Mouse (Mus musculus): ENCODE measurements around the gene Ndufv2. TPM values are rescaled to one million over a fixed set of nuclear protein-coding genes. Genes with fewer than 3 reads are reported as not detected.

Ndufv2 gene
- polyA plus RNA-seq, 1 experiment = 134 TPM

GRCm38 (mm10) chr17:66108198-66108597 lies 6.8 kb upstream of the Ndufv2 start:
- TF ChIP-seq MYOG (IDR thresholded peaks at IDR 0.05; ENCODE audit: control insufficient read depth, extremely low read depth, insufficient read length) = no peak
- no peak for TF ChIP-seq MYOD1 (IDR thresholded peaks at IDR 0.05; ENCODE audit: control insufficient read depth, insufficient read length, low read depth)
- no peak for TF ChIP-seq USF1 (IDR thresholded peaks at IDR 0.05; ENCODE audit: low read depth)
- no peak for TF ChIP-seq FOSL1 (IDR thresholded peaks at IDR 0.05; ENCODE audit: insufficient read depth, low read length, poor library complexity, severe bottlenecking)
- TF ChIP-seq MAX (IDR thresholded peaks at IDR 0.05) = no peak
- no peak for TF ChIP-seq CEBPB (IDR thresholded peaks at IDR 0.05; ENCODE audit: low read depth)
- TF ChIP-seq CTCF (IDR thresholded peaks at IDR 0.05; ENCODE audit: control insufficient read depth, insufficient read depth, insufficient read length) = no peak
- Histone ChIP-seq H3K36me3 (ENCODE audit: control insufficient read depth, insufficient read depth) (no peaks in the 10 kb centered on the region), H3K27me3 (ENCODE audit: control insufficient read depth, insufficient read depth, insufficient read length) (no peaks in the 10 kb centered on the region), H3K79me2 (ENCODE audit: control insufficient read depth, insufficient read depth) (peaks cover 12% of the 10 kb centered on the region), H3K4me3 (ENCODE audit: insufficient read depth, poor library complexity, severe bottlenecking) (no peak overlapping the region), H3ac (ENCODE audit: control insufficient read depth, insufficient read length, low read depth) (no peak overlapping the region), H3K79me3 (ENCODE audit: low read depth) (peaks cover 7% of the 10 kb centered on the region)

GRCm38 (mm10) chr17:66107466-66107865 lies 6.1 kb upstream of the Ndufv2 start:
- Histone ChIP-seq H3K79me3 (ENCODE audit: low read depth) (peaks cover 5% of the 10 kb centered on the region), H3ac (ENCODE audit: control insufficient read depth, insufficient read length, low read depth) (no peak overlapping the region), H3K36me3 (ENCODE audit: control insufficient read depth, insufficient read depth) (no peaks in the 10 kb centered on the region), H3K79me2 (ENCODE audit: control insufficient read depth, insufficient read depth) (peaks cover 8% of the 10 kb centered on the region), H3K27me3 (ENCODE audit: control insufficient read depth, insufficient read depth, insufficient read length) (no peaks in the 10 kb centered on the region), H3K4me3 (ENCODE audit: insufficient read depth, poor library complexity, severe bottlenecking) (no peak overlapping the region)
- TF ChIP-seq CTCF (IDR thresholded peaks at IDR 0.05; ENCODE audit: control insufficient read depth, insufficient read depth, insufficient read length) (no peak), MAX (IDR thresholded peaks at IDR 0.05) (no peak), MYOG (IDR thresholded peaks at IDR 0.05; ENCODE audit: control insufficient read depth, extremely low read depth, insufficient read length) (no peak), MYOD1 (IDR thresholded peaks at IDR 0.05; ENCODE audit: control insufficient read depth, insufficient read length, low read depth) (no peak), FOSL1 (IDR thresholded peaks at IDR 0.05; ENCODE audit: insufficient read depth, low read length, poor library complexity, severe bottlenecking) (no peak), CEBPB (IDR thresholded peaks at IDR 0.05; ENCODE audit: low read depth) (no peak), USF1 (IDR thresholded peaks at IDR 0.05; ENCODE audit: low read depth) (no peak)

- Histone ChIP-seq H3ac (ENCODE audit: control insufficient read depth, insufficient read length, low read depth) (no peak overlapping the region), H3K36me3 (ENCODE audit: control insufficient read depth, insufficient read depth) (no peaks in the 10 kb centered on the region), H3K27me3 (ENCODE audit: control insufficient read depth, insufficient read depth, insufficient read length) (no peaks in the 10 kb centered on the region), H3K4me3 (ENCODE audit: insufficient read depth, poor library complexity, severe bottlenecking) (no peak overlapping the region), H3K79me2 (ENCODE audit: control insufficient read depth, insufficient read depth) (peaks cover under 1% of the 10 kb centered on the region), H3K79me3 (ENCODE audit: low read depth) (no peaks in the 10 kb centered on the region)
- TF ChIP-seq CTCF (IDR thresholded peaks at IDR 0.05; ENCODE audit: control insufficient read depth, insufficient read depth, insufficient read length) (peak; percentile 12), MAX (IDR thresholded peaks at IDR 0.05) (no peak), CEBPB (IDR thresholded peaks at IDR 0.05; ENCODE audit: low read depth) (no peak), MYOD1 (IDR thresholded peaks at IDR 0.05; ENCODE audit: control insufficient read depth, insufficient read length, low read depth) (peak; percentile 52)
Measured at GRCm38 (mm10) chr17:66106601-66107267, 5.4 kb upstream of the Ndufv2 start.

GRCm38 (mm10) chr17:66104076-66104475 lies 2.7 kb upstream of the Ndufv2 start:
- no peak overlapping the region for H3K4me3 ChIP-seq (ENCODE audit: insufficient read depth, poor library complexity, severe bottlenecking)
- peaks cover 19% of the 10 kb centered on the region for H3K79me3 ChIP-seq (ENCODE audit: low read depth)
- H3K27me3 ChIP-seq (ENCODE audit: control insufficient read depth, insufficient read depth, insufficient read length) = no peaks in the 10 kb centered on the region
- H3K36me3 ChIP-seq (ENCODE audit: control insufficient read depth, insufficient read depth) = no peaks in the 10 kb centered on the region
- peaks cover 22% of the 10 kb centered on the region for H3K79me2 ChIP-seq (ENCODE audit: control insufficient read depth, insufficient read depth)
- no peak for TF ChIP-seq CEBPB (IDR thresholded peaks at IDR 0.05; ENCODE audit: low read depth)
- TF ChIP-seq USF1 (IDR thresholded peaks at IDR 0.05; ENCODE audit: low read depth) = no peak
- TF ChIP-seq FOSL1 (IDR thresholded peaks at IDR 0.05; ENCODE audit: insufficient read depth, low read length, poor library complexity, severe bottlenecking) = no peak
- no peak for TF ChIP-seq MYOG (IDR thresholded peaks at IDR 0.05; ENCODE audit: control insufficient read depth, extremely low read depth, insufficient read length)
- TF ChIP-seq MYOD1 (IDR thresholded peaks at IDR 0.05; ENCODE audit: control insufficient read depth, insufficient read length, low read depth) = no peak
- TF ChIP-seq CTCF (IDR thresholded peaks at IDR 0.05; ENCODE audit: control insufficient read depth, insufficient read depth, insufficient read length) = no peak
- no peak for TF ChIP-seq MAX (IDR thresholded peaks at IDR 0.05)
- no peak overlapping the region for H3ac ChIP-seq (ENCODE audit: control insufficient read depth, insufficient read length, low read depth)

- no peaks in the 10 kb centered on the region for H3K36me3 ChIP-seq (ENCODE audit: control insufficient read depth, insufficient read depth)
- H3K4me3 ChIP-seq (ENCODE audit: insufficient read depth, poor library complexity, severe bottlenecking) = peak overlapping the region; percentile 80
- TF ChIP-seq CTCF (IDR thresholded peaks at IDR 0.05; ENCODE audit: control insufficient read depth, insufficient read depth, insufficient read length) = no peak
- no peak for TF ChIP-seq USF1 (IDR thresholded peaks at IDR 0.05; ENCODE audit: low read depth)
- TF ChIP-seq MYOG (IDR thresholded peaks at IDR 0.05; ENCODE audit: control insufficient read depth, extremely low read depth, insufficient read length) = no peak
- no peak for TF ChIP-seq MAX (IDR thresholded peaks at IDR 0.05)
- no peak for TF ChIP-seq MYOD1 (IDR thresholded peaks at IDR 0.05; ENCODE audit: control insufficient read depth, insufficient read length, low read depth)
- TF ChIP-seq CEBPB (IDR thresholded peaks at IDR 0.05; ENCODE audit: low read depth) = no peak
- no peak for TF ChIP-seq FOSL1 (IDR thresholded peaks at IDR 0.05; ENCODE audit: insufficient read depth, low read length, poor library complexity, severe bottlenecking)
- H3K79me2 ChIP-seq (ENCODE audit: control insufficient read depth, insufficient read depth) = peaks cover 55% of the 10 kb centered on the region
- H3ac ChIP-seq (ENCODE audit: control insufficient read depth, insufficient read length, low read depth) = peak overlapping the region; percentile 86
- H3K27me3 ChIP-seq (ENCODE audit: control insufficient read depth, insufficient read depth, insufficient read length) = no peaks in the 10 kb centered on the region
- H3K79me3 ChIP-seq (ENCODE audit: low read depth) = peaks cover 43% of the 10 kb centered on the region
Measured at GRCm38 (mm10) chr17:66100566-66101379, 586 bp downstream of the Ndufv2 start.
